Comparison of ENCODE assay signal across 8 mouse cellular contexts in genomic region chr3:122291828-122292227, GRCm38 (mm10). TPM values are rescaled to one million over a fixed set of nuclear protein-coding genes. Genes with fewer than 3 reads are reported as not detected.
DNase-seq lines count a peak whose midpoint lies in the region; ATAC-seq lines count a peak whose summit lies in the region.

No protein-coding gene starts in this region.

- no peak overlapping the region for H3K27ac ChIP-seq in embryonic facial prominence, embryonic 12.5 days
- no peak overlapping the region for H3K27ac ChIP-seq in hindbrain, embryonic 12.5 days

- peak overlapping the region; percentile 67 for H3K4me2 ChIP-seq in embryonic facial prominence, embryonic 12.5 days (replicated peaks)
- peak overlapping the region; percentile 61 for H3K4me2 ChIP-seq in hindbrain, embryonic 12.5 days (replicated peaks)

- H3K4me3 ChIP-seq in embryonic facial prominence, embryonic 12.5 days, result no peak overlapping the region
- peak overlapping the region; percentile 84 for H3K4me3 ChIP-seq in hindbrain, embryonic 12.5 days

- no peak for ATAC-seq in embryonic facial prominence, embryonic 12.5 days (ENCODE audit: insufficient number of reproducible peaks, insufficient read depth, low FRiP score, low TSS enrichment)
- no peak for ATAC-seq in hindbrain, embryonic 12.5 days (ENCODE audit: low FRiP score)
- ATAC-seq in megakaryocyte, adult 5-6 weeks (ENCODE audit: poor library complexity, severe bottlenecking), result no peak

- no peak overlapping the region for H3K9ac ChIP-seq in embryonic facial prominence, embryonic 12.5 days
- 0 out of 2 replicates have a peak overlapping the region, but pooled peaks have one; percentile 18 for H3K9ac ChIP-seq in hindbrain, embryonic 12.5 days

- H3K4me1 ChIP-seq in embryonic facial prominence, embryonic 12.5 days, result peaks cover 19% of the 10 kb centered on the region
- H3K4me1 ChIP-seq in hindbrain, embryonic 12.5 days, result peaks cover 36% of the 10 kb centered on the region

- 55% methylated on average over 12 of the region's 12 CpGs for WGBS in embryonic facial prominence, embryonic 12.5 days
- WGBS in hindbrain, embryonic 12.5 days, result 50% methylated on average over 12 of the region's 12 CpGs

- H3K27me3 ChIP-seq in embryonic facial prominence, embryonic 12.5 days, result no peaks in the 10 kb centered on the region
- H3K27me3 ChIP-seq in hindbrain, embryonic 12.5 days, result no peaks in the 10 kb centered on the region

- peak; percentile 71 for DNase-seq in ES-CJ7 (ENCODE audit: low read depth, low spot score)
- peak; percentile 26 for DNase-seq in lung, postnatal 25 days (ENCODE audit: low spot score)
- no peak for DNase-seq in right cerebral cortex, postnatal 36 days (ENCODE audit: low spot score in 2 of 2)
- no peak for DNase-seq in B cell, adult 2 months
- no peak for DNase-seq in gastrocnemius, postnatal 4 days (ENCODE audit: low spot score in 2 of 2)

- no peaks in the 10 kb centered on the region for H3K9me3 ChIP-seq in embryonic facial prominence, embryonic 12.5 days
- no peaks in the 10 kb centered on the region for H3K9me3 ChIP-seq in hindbrain, embryonic 12.5 days (replicated peaks)

- no peaks in the 10 kb centered on the region for H3K36me3 ChIP-seq in embryonic facial prominence, embryonic 12.5 days
- no peaks in the 10 kb centered on the region for H3K36me3 ChIP-seq in hindbrain, embryonic 12.5 days

RNA-seq across cellular contexts. Expression of gene Bcar3, which starts 2.1 kb away (rescaled TPM):
- polyA plus RNA-seq in embryonic facial prominence, embryonic 12.5 days (2016; fragmentation: Nextera tagmentation; extraction: Ambion mirVana), result 8.9 and 11.2 TPM in 2 replicates
- polyA plus RNA-seq in hindbrain, embryonic 12.5 days (2016; fragmentation: Nextera tagmentation; extraction: Ambion mirVana), result 8.1 and 8.8 TPM in 2 replicates
- 0.46 and 1.2 TPM in 2 replicates for total RNA-seq in megakaryocyte, adult 5-6 weeks (2015)
- 1.2 and 2.0 TPM in 2 replicates for total RNA-seq in megakaryocyte, adult 5-6 weeks (2017)
- total RNA-seq in gastrocnemius, postnatal 4 days (2021), result 10 to 100 TPM; 23.9 to 29.4 TPM

RNA-seq across cellular contexts. Expression of gene Dnttip2, which starts 17.6 kb away (rescaled TPM):
- 77.1 and 82.2 TPM in 2 replicates for polyA plus RNA-seq in embryonic facial prominence, embryonic 12.5 days (2016; fragmentation: Nextera tagmentation; extraction: Ambion mirVana)
- 70.1 and 75.0 TPM in 2 replicates for polyA plus RNA-seq in hindbrain, embryonic 12.5 days (2016; fragmentation: Nextera tagmentation; extraction: Ambion mirVana)
- total RNA-seq in megakaryocyte, adult 5-6 weeks (2015), result 65.3 and 76.9 TPM in 2 replicates
- total RNA-seq in megakaryocyte, adult 5-6 weeks (2017), result 81.9 and 94.7 TPM in 2 replicates
- 10 to 100 TPM; 29.2 to 31.1 TPM for total RNA-seq in gastrocnemius, postnatal 4 days (2021)

RNA-seq across cellular contexts. Expression of gene Gclm, which starts 46.5 kb away (rescaled TPM):
- 58.1 and 61.5 TPM in 2 replicates for polyA plus RNA-seq in embryonic facial prominence, embryonic 12.5 days (2016; fragmentation: Nextera tagmentation; extraction: Ambion mirVana)
- 72.4 and 72.9 TPM in 2 replicates for polyA plus RNA-seq in hindbrain, embryonic 12.5 days (2016; fragmentation: Nextera tagmentation; extraction: Ambion mirVana)
- 59.2 and 67.7 TPM in 2 replicates for total RNA-seq in megakaryocyte, adult 5-6 weeks (2015)
- 20.2 and 28.8 TPM in 2 replicates for total RNA-seq in megakaryocyte, adult 5-6 weeks (2017)
- total RNA-seq in gastrocnemius, postnatal 4 days (2021), result 10 to 100 TPM; 38.9 to 43.2 TPM

Comparison
In these comparisons a context has a peak if more than half of its experiments do, and no peak if none do; other contexts are left out.
1. DNase-seq: peak in ES-CJ7 (single experiment) and lung, postnatal 25 days (single experiment); none in right cerebral cortex, postnatal 36 days (0 of 2), B cell, adult 2 months (0 of 2) and gastrocnemius, postnatal 4 days (0 of 2).
2. RNA of gene Bcar3, which starts 2.1 kb away (total RNA-seq): 23.9 to 29.4 TPM in gastrocnemius, postnatal 4 days; 0.46 to 2.0 TPM in megakaryocyte, adult 5-6 weeks; every median in the first group is over 4 times any median in the second.